Mouse (Mus musculus): ENCODE results near the gene Rpl22.
A peak's percentile ranks its signal among the peaks of the same experiment; 100 is the strongest.

Gene Rpl22

DNA sequence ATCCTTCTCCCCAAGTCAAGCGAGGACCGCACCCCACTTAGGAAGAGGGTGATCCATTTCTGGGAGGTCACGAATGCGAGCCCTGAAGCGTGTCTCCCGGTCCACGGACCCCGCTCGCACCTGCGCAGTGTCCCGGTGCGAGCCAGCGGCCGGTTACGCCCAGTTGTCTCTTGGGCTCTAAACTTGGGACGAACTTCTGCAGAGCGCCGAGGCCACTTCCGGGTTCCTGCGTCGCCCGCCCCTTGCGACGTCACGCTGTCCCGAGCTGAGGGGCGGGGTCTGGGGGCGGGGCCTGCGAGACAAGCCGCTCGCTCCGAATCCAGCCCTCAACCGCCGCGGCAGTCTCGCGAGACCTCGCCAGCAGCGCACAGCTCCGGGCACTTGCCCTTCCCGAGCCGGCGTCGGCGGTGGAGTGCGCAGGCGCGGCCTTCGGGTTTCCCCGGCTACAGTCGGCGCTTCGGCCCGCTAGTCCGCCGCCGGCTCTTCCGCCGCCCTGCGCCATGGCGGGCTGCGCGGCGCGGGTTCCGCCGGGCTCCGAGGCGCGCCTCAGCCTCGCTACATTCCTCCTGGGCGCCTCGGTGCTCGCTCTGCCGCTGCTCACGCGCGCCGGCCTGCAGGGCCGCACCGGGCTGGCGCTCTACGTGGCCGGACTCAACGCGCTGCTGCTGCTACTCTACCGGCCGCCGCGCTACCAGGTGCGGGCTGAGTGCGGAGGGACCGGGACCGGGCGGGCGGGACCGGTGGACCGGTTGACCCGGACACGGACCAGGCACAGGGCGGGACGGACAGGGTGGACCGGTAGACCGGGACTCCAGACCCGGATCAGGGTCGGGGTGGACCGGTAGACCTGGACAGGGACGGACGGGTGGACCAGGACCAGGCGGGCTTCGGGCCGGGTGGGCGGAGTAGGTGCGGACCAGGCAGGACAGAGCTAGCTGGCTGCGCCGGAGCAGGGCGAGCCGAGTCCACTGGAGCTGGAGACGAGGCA lies 28.4 kb upstream of the Rpl22 start, which contains the start of gene Icmt:
Icmt (plus strand) TSS at position 354 of the 988 bp plus-strand sequence.
- peak; percentile 100 for DNase-seq (ENCODE audit: extremely low spot score, low spot score)

GRCm38 (mm10) chr4:152298836-152299235 lies 26.7 kb upstream of the Rpl22 start:
- DNase-seq (ENCODE audit: extremely low spot score, low spot score): no peak

GRCm38 (mm10) chr4:152300375-152300774 lies 25.2 kb upstream of the Rpl22 start:
- no peak for DNase-seq (ENCODE audit: extremely low spot score, low spot score)

GRCm38 (mm10) chr4:152302012-152302411 lies 23.5 kb upstream of the Rpl22 start:
- DNase-seq (ENCODE audit: extremely low spot score, low spot score): no peak

DNA sequence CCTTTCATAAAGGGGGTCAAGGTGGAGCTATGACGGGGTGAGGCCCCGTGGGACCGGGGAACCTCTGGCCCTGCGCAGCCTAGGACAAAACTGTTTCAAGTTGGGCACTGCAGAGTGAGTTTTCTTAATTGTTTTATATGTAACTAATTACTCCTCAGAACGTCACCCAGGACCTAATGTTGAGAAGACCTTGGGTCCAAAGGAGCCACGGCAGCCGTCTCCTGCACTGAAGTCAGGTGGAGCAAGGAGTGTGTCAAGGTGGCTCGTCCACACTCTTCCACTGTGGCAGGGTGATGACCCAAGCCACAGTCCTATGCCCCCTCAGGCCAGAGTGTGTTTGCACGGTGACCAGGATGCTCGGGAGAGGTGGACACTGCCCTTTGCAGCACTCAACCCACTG lies 22.4 kb upstream of the Rpl22 start:
- no peak for DNase-seq (ENCODE audit: extremely low spot score, low spot score)

- no peak for DNase-seq (ENCODE audit: extremely low spot score, low spot score)
Measured at GRCm38 (mm10) chr4:152304685-152305084, 20.9 kb upstream of the Rpl22 start.

- DNase-seq (ENCODE audit: extremely low spot score, low spot score): no peak
Measured at GRCm38 (mm10) chr4:152305991-152306390, 19.6 kb upstream of the Rpl22 start.

DNA sequence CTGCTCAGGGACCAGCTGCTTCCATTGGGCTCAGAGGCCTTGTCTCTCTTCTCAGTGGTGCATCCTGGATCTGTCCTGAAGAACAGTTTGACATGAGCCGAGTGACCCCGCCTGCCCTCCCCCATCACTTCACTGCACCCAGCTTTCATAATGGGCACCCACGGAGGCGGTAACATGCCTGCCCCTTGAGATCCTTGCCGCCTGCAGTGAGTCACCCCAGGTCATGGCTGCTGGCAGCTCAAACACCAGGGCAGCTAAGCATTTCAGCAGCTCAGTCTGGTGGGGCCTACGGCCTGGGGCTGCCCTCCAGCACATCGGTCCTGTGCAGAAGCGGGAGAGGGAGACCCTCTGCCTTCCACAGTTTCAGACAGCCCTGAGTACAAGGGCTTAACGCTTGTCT lies 18.0 kb upstream of the Rpl22 start:
- no peak for DNase-seq (ENCODE audit: extremely low spot score, low spot score)

- no peak for DNase-seq (ENCODE audit: extremely low spot score, low spot score)
Measured at GRCm38 (mm10) chr4:152312186-152312585, 13.4 kb upstream of the Rpl22 start.

- DNase-seq (ENCODE audit: extremely low spot score, low spot score): peak; percentile 58
Measured at GRCm38 (mm10) chr4:152313211-152313632, 12.3 kb upstream of the Rpl22 start.

DNA sequence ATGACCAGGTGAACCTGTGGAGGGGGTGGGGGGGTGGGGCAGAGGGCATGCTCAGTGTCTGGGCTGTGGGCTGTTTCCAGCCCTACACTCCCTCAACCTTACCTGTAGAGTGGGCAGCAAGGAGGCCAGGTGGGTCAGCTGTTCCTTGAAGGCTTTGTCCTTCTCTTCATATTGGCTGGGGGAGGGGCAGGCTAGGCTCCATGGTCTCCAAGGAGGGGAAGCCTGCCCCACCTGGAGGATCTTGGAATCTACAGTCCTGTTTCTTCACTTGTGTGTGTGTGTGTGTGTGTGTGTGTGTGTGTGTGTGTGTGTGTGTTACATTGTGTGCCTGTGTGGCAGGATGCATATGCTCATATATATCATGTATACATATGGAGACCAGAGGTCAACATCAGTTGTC lies 11.6 kb upstream of the Rpl22 start:
- DNase-seq (ENCODE audit: extremely low spot score, low spot score): no peak

DNA sequence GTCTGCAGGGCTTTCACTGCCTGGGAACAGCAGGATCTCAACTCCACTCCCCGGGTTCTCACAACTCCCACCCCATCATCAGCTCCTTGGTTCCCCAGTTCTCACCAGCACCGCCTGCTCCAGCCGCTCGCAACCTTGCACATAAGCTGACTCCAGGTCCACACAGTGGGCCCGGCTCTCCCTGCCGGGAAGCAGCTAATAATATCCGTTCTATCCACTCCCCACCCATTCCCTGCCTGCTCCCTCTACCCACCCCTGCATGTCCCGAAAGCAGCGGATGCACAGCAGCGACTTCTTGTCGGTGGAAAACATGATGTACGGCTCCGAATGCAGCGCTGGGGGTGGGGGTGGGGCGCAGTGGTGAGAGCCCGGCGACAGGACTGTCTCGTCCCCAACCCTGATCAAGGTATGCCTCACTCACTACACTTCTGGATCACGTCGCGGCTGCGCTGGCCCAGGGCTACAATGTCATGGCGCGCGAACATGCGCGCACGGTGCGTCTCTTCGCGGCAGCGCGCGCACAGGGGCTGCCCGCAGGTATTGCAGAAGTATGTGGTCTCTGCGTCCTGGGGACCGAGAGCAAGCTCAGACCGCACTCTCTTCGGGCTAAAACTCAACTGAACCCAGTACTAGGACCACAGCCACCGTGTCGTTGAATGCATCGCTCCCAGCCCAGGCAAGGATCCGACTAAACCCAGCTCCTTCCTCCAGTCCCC lies 9.9 kb upstream of the Rpl22 start:
- no peak for DNase-seq (ENCODE audit: extremely low spot score, low spot score)

DNA sequence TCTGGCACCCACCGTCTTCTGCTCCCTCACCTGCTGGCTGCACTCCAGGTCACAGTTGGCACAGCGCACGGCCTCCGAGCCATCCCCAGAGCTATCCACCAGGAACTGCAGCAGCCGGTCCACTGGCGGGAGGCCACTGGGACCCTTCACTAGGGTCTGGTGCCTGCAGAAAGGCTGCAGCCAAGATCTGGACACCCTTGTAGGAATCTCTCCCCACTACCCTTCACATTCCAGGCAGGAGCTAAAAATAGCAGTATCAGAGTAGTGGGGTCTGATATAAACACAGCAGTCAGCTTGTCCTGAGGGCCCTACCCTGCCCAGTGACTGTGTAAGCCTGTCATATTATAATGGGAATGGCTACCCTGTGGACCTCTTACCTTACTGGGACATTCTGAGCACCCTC lies 7.9 kb upstream of the Rpl22 start:
- DNase-seq (ENCODE audit: extremely low spot score, low spot score): no peak

- DNase-seq (ENCODE audit: extremely low spot score, low spot score): peak; percentile 52
Measured at GRCm38 (mm10) chr4:152318517-152319234, 6.9 kb upstream of the Rpl22 start, which contains the start of gene Rnf207. TSS of gene Rnf207 (minus strand) at chr4:152318993.

GRCm38 (mm10) chr4:152321464-152321863 lies 4.1 kb upstream of the Rpl22 start:
- no peak for DNase-seq (ENCODE audit: extremely low spot score, low spot score)

- no peak for DNase-seq (ENCODE audit: extremely low spot score, low spot score)
Measured at GRCm38 (mm10) chr4:152324641-152325562, 640 bp upstream of the Rpl22 start.

DNA sequence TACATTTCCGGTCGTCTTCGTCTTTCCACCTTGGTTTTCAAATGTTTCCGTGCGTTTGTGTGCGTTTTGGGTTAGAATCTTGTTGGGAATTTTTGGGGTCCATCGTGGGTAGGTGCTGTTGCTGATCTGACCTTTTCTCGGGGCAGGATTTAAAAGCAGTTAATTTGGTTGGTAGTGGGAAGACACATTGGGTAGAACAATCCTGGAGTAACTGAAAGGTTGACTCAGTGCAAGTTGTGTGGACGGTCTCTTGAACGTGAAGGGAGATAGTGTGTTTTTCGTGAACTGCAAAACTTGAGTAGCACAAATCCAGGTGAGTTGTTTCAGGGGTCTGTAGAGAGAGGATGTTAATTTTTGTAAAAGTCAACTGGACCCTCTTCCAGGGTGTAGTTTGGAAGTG lies 1.0 kb downstream of the Rpl22 start:
- DNase-seq (ENCODE audit: extremely low spot score, low spot score): no peak

- DNase-seq (ENCODE audit: extremely low spot score, low spot score): no peak
Measured at GRCm38 (mm10) chr4:152328691-152329090, 3.1 kb downstream of the Rpl22 start.

DNA sequence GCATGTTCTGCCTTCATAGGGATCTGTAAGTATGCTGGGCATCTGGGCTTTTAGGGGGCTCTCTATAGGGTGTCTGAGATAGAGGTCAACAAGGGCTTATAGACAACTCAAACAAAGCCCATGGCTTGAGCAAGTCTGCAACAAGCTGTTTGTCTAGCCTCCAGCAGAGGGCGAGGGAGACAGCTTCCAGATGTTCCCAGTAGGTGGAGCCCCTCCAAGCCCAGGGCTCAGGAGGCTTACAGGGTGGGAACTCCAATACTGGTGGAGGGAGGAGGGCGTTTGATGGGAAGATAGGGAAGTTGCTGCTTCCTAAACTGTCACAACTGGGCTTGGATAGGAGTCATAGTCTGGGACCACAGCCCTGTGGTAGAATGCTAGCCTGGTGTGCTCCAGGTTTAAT lies 7.4 kb downstream of the Rpl22 start:
- peak; percentile 67 for DNase-seq (ENCODE audit: extremely low spot score, low spot score)

DNA sequence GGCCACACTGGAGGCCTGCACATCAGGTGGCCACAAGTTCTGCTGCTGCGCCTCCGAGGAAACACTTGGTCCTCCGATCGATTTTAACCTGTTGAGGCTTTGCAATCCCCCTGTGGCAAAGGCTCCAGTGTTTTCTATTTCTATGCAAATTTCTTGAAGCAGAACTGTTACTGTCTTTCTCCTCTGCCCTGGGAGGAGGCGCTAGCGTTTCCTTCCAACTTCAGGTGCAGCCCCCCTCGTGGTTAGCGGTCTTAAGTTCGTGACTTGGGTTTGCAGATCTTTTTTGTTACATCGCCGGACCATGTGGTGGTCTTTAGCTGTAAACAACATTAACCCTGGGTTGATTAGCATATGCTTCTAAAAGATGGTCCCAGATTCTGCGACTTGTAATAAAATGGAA lies 8.0 kb downstream of the Rpl22 start:
- no peak for DNase-seq (ENCODE audit: extremely low spot score, low spot score)
